Mouse (Mus musculus) midbrain, embryonic 15.5 days (tissue): ENCODE data around the gene Dpp7. TPM values are rescaled to one million over a fixed set of nuclear protein-coding genes. Genes with fewer than 3 reads are reported as not detected.

ENCODE experiments used
- ATAC-seq: fragments of 200-750 bp; cut with Nextera tagmentation; replicated peaks from 2 replicates; pipeline ENCODE4 v1.8.0; 2017; ENCODE audit warnings: moderate TSS enrichment
- H3K27ac ChIP-seq: fragments of 300-500 bp; sonication (generic); 2 replicates; pipeline ENCODE4 v1.5.1; 2015; ENCODE audit warnings: mild to moderate bottlenecking, inconsistent platforms
- H3K27me3 ChIP-seq: fragments of 300-500 bp; sonication (generic); replicated peaks from 2 replicates; pipeline ENCODE4 v1.6.1; 2015; ENCODE audit warnings: inconsistent platforms
- H3K36me3 ChIP-seq: fragments of 300-500 bp; sonication (generic); replicated peaks from 2 replicates; pipeline ENCODE4 v1.6.1; 2015; ENCODE audit warnings: inconsistent platforms
- H3K4me1 ChIP-seq: fragments of 300-500 bp; sonication (generic); 2 replicates; pipeline ENCODE4 v1.6.1; 2015; ENCODE audit warnings: inconsistent platforms
- H3K4me2 ChIP-seq: fragments of 300-500 bp; sonication (generic); 2 replicates; pipeline ENCODE4 v1.6.1; 2015; ENCODE audit warnings: inconsistent platforms, mild to moderate bottlenecking, moderate library complexity
- H3K4me3 ChIP-seq: fragments of 300-500 bp; sonication (generic); 2 replicates; pipeline ENCODE4 v1.5.1; 2015; ENCODE audit warnings: mild to moderate bottlenecking, inconsistent platforms
- H3K9ac ChIP-seq: fragments of 300-500 bp; sonication (generic); 2 replicates; pipeline ENCODE4 v1.6.1; 2015; ENCODE audit warnings: mild to moderate bottlenecking, inconsistent platforms
- H3K9me3 ChIP-seq: fragments of 300-500 bp; sonication (generic); 2 replicates; pipeline ENCODE4 v1.6.1; 2016; ENCODE audit warnings: inconsistent platforms
- WGBS: fragments of 180-500 bp; shearing (Covaris S2); methylation state at CpG from one replicate; pipeline ENCODE4 v1.1.7; 2015; ENCODE audit warnings: mixed read lengths; 5-methylcytosine and 5-hydroxymethylcytosine counted together
- polyA plus RNA-seq: library from polyadenylated mRNA; unstranded; fragments of >200 nt; fragmentation: Nextera tagmentation; extraction: Ambion mirVana; gene quantifications from 2 replicates; pipeline ENCODE4 v1.2.1, GENCODE M21; 2015

Dpp7 gene
- polyA plus RNA-seq, 1 experiment from 2014 or later: 23.8 TPM

- H3K4me1 ChIP-seq: peaks cover 11% of the 10 kb centered on the region
- H3K4me3 ChIP-seq: no peak overlapping the region
- ATAC-seq: peak; percentile 34; the same call in 1 of the 2 replicates
- peaks cover 55% of the 10 kb centered on the region for H3K27me3 ChIP-seq
- no peaks in the 10 kb centered on the region for H3K9me3 ChIP-seq
- no peak overlapping the region for H3K4me2 ChIP-seq
- 27% methylated on average over 3 of the region's 3 CpGs for WGBS
- no peaks in the 10 kb centered on the region for H3K36me3 ChIP-seq
- 0 out of 2 replicates have a peak overlapping the region, but pooled peaks have one; percentile 25 for H3K27ac ChIP-seq
- H3K9ac ChIP-seq: no peak overlapping the region
Measured at GRCm38 (mm10) chr2:25394281-25395221, 38.4 kb upstream of the Dpp7 start.

GRCm38 (mm10) chr2:25391266-25391665 lies 35.1 kb upstream of the Dpp7 start:
- H3K4me1 ChIP-seq: peaks cover 10% of the 10 kb centered on the region
- no peak overlapping the region for H3K9ac ChIP-seq
- H3K27me3 ChIP-seq: peaks cover 22% of the 10 kb centered on the region
- H3K27ac ChIP-seq: no peak overlapping the region
- no peak for ATAC-seq
- no peak overlapping the region for H3K4me2 ChIP-seq
- H3K36me3 ChIP-seq: no peaks in the 10 kb centered on the region
- 70% methylated on average over 5 of the region's 5 CpGs for WGBS
- no peaks in the 10 kb centered on the region for H3K9me3 ChIP-seq
- no peak overlapping the region for H3K4me3 ChIP-seq

- WGBS: 83% methylated on average over 5 of the region's 5 CpGs
- Histone ChIP-seq H3K4me2 (no peak overlapping the region), H3K9me3 (no peaks in the 10 kb centered on the region), H3K4me1 (no peaks in the 10 kb centered on the region), H3K36me3 (no peaks in the 10 kb centered on the region), H3K9ac (no peak overlapping the region), H3K27me3 (no peaks in the 10 kb centered on the region), H3K27ac (no peak overlapping the region), H3K4me3 (no peak overlapping the region)
- ATAC-seq: no peak
Measured at GRCm38 (mm10) chr2:25384492-25384891, 28.3 kb upstream of the Dpp7 start.

GRCm38 (mm10) chr2:25376589-25376988 lies 20.4 kb upstream of the Dpp7 start:
- H3K9ac ChIP-seq: no peak overlapping the region
- H3K9me3 ChIP-seq: no peaks in the 10 kb centered on the region
- H3K4me3 ChIP-seq: no peak overlapping the region
- no peak for ATAC-seq
- H3K4me1 ChIP-seq: peaks cover 19% of the 10 kb centered on the region
- H3K27me3 ChIP-seq: no peaks in the 10 kb centered on the region
- no peaks in the 10 kb centered on the region for H3K36me3 ChIP-seq
- 61% methylated on average over 4 of the region's 4 CpGs for WGBS
- H3K27ac ChIP-seq: no peak overlapping the region
- H3K4me2 ChIP-seq: no peak overlapping the region

- H3K4me3 ChIP-seq: peak overlapping the region; percentile 54
- H3K36me3 ChIP-seq: no peaks in the 10 kb centered on the region
- H3K9me3 ChIP-seq: no peaks in the 10 kb centered on the region
- no peak overlapping the region for H3K27ac ChIP-seq
- H3K4me1 ChIP-seq: peaks cover 21% of the 10 kb centered on the region
- WGBS: 9% methylated on average over 2 of the region's 2 CpGs
- no peak for ATAC-seq
- H3K9ac ChIP-seq: 0 out of 2 replicates have a peak overlapping the region, but pooled peaks have one; percentile 51
- peak overlapping the region; percentile 96 for H3K4me2 ChIP-seq
- H3K27me3 ChIP-seq: peaks cover 4% of the 10 kb centered on the region; the same call in 1 of the 2 replicates
Measured at GRCm38 (mm10) chr2:25373431-25373830, 17.3 kb upstream of the Dpp7 start.

GRCm38 (mm10) chr2:25372644-25373391 lies 16.7 kb upstream of the Dpp7 start:
- WGBS: 2% methylated on average over 42 of the region's 42 CpGs
- H3K4me1 ChIP-seq: peaks cover 21% of the 10 kb centered on the region
- 0 out of 2 replicates have a peak, but pooled peaks have one; percentile 16 for ATAC-seq
- H3K36me3 ChIP-seq: no peaks in the 10 kb centered on the region
- peak overlapping the region; percentile 54 for H3K4me3 ChIP-seq
- no peak overlapping the region for H3K27ac ChIP-seq
- H3K4me2 ChIP-seq: peak overlapping the region; percentile 96
- peaks cover 4% of the 10 kb centered on the region; the same call in 1 of the 2 replicates for H3K27me3 ChIP-seq
- H3K9me3 ChIP-seq: no peaks in the 10 kb centered on the region
- H3K9ac ChIP-seq: peak overlapping the region; percentile 51

- H3K27me3 ChIP-seq: peaks cover 4% of the 10 kb centered on the region; the same call in 1 of the 2 replicates
- peak within 1 kb of the TSS; percentile 96 for H3K4me2 ChIP-seq
- peak within 1 kb of the TSS; percentile 72 for H3K27ac ChIP-seq
- H3K4me1 ChIP-seq: peaks cover 21% of the 10 kb centered on the region
- H3K4me3 ChIP-seq: peak within 1 kb of the TSS; percentile 54
- peak within 1 kb of the TSS; percentile 55 for H3K9ac ChIP-seq
- ATAC-seq: peak; percentile 92
- no peaks in the 10 kb centered on the region for H3K36me3 ChIP-seq
- under 1% methylated on average over 65 of the region's 65 CpGs for WGBS
- H3K9me3 ChIP-seq: no peaks in the 10 kb centered on the region
Measured at GRCm38 (mm10) chr2:25371764-25372643, 15.8 kb upstream of the Dpp7 start, which contains the start of gene Sapcd2. Sapcd2 (plus strand) TSS chr2:25372321.

GRCm38 (mm10) chr2:25369996-25370395 lies 13.8 kb upstream of the Dpp7 start:
- Histone ChIP-seq H3K4me3 (no peak overlapping the region), H3K4me1 (peaks cover 28% of the 10 kb centered on the region), H3K4me2 (no peak overlapping the region), H3K9ac (no peak overlapping the region), H3K27ac (no peak overlapping the region), H3K36me3 (no peaks in the 10 kb centered on the region), H3K9me3 (no peaks in the 10 kb centered on the region), H3K27me3 (peaks cover 21% of the 10 kb centered on the region)
- no peak for ATAC-seq
- 80% methylated on average over 3 of the region's 3 CpGs for WGBS

GRCm38 (mm10) chr2:25365091-25365761 lies 9.1 kb upstream of the Dpp7 start, which contains the start of gene Uap1l1:
Uap1l1 (minus strand) TSS chr2:25365682.
- Histone ChIP-seq H3K4me3 (peak within 1 kb of the TSS; percentile 57), H3K4me2 (peak within 1 kb of the TSS; percentile 100), H3K9ac (peak within 1 kb of the TSS; percentile 63), H3K36me3 (no peaks in the 10 kb centered on the region), H3K9me3 (no peaks in the 10 kb centered on the region), H3K4me1 (peaks cover 10% of the 10 kb centered on the region), H3K27ac (0 out of 2 replicates have a peak within 1 kb of the TSS, but pooled peaks have one; percentile 38), H3K27me3 (peaks cover 36% of the 10 kb centered on the region)
- peak; percentile 77 for ATAC-seq
- WGBS: under 1% methylated on average over 54 of the region's 54 CpGs

- peak; percentile 34; the same call in 1 of the 2 replicates for ATAC-seq
- Histone ChIP-seq H3K4me3 (peak overlapping the region; percentile 57), H3K4me2 (peak overlapping the region; percentile 100), H3K36me3 (no peaks in the 10 kb centered on the region), H3K9me3 (no peaks in the 10 kb centered on the region), H3K4me1 (peaks cover 10% of the 10 kb centered on the region), H3K27me3 (peaks cover 36% of the 10 kb centered on the region), H3K9ac (peak overlapping the region; percentile 63; the same call in 1 of the 2 replicates), H3K27ac (no peak overlapping the region)
- WGBS: 34% methylated on average over 9 of the region's 9 CpGs
Measured at GRCm38 (mm10) chr2:25364761-25365090, 8.6 kb upstream of the Dpp7 start.

- Histone ChIP-seq H3K4me3 (no peak overlapping the region), H3K27me3 (peaks cover 36% of the 10 kb centered on the region), H3K36me3 (no peaks in the 10 kb centered on the region), H3K4me1 (peaks cover 10% of the 10 kb centered on the region), H3K4me2 (peak overlapping the region; percentile 100; the same call in 1 of the 2 replicates), H3K27ac (no peak overlapping the region), H3K9ac (no peak overlapping the region), H3K9me3 (no peaks in the 10 kb centered on the region)
- ATAC-seq: no peak
- WGBS: 88% methylated on average over 4 of the region's 4 CpGs
Measured at GRCm38 (mm10) chr2:25364313-25364712, 8.2 kb upstream of the Dpp7 start.
